Mouse (Mus musculus): ENCODE data around the gene Tigd3.

GRCm38 (mm10) chr19:5922963-5923362 is 29.0 kb upstream of the Tigd3 start:
- no peak for TF ChIP-seq CTCF (IDR thresholded peaks at IDR 0.05; ENCODE audit: extremely low read depth, insufficient read depth, insufficient read length, insufficient replicate concordance)
- TF ChIP-seq POLR2A (IDR thresholded peaks at IDR 0.05; ENCODE audit: low read depth, low read length): no peak
